Mouse (Mus musculus): ENCODE results near the gene Zfp750.

GRCm38 (mm10) chr11:121542471-121542870 is 23.3 kb upstream of the Zfp750 start:
- no peak for TF ChIP-seq POLR2A (IDR thresholded peaks at IDR 0.05; ENCODE audit: low read depth, low read length)
- TF ChIP-seq CTCF (IDR thresholded peaks at IDR 0.05; ENCODE audit: borderline replicate concordance, insufficient read depth, low read length), result no peak

Measured in embryonic fibroblast, embryonic 13.5 days (primary cell).